Mouse (Mus musculus): ENCODE results near the gene Gm44805.

Gm44805 gene

GRCm38 (mm10) chr7:19678901-19679300, 2.3 kb downstream of the Gm44805 start:
- DNase-seq (ENCODE audit: low spot score in 2 of 2) = no peak

- DNase-seq (ENCODE audit: low spot score in 2 of 2) = no peak
Observed at GRCm38 (mm10) chr7:19677872-19678271, 3.4 kb downstream of the Gm44805 start, which contains the start of gene Apoc2. TSS of gene Apoc2 (minus strand) at chr7:19677941.

- no peak for DNase-seq (ENCODE audit: low spot score in 2 of 2)
Observed at GRCm38 (mm10) chr7:19676662-19677061, 4.6 kb downstream of the Gm44805 start.

- DNase-seq (ENCODE audit: low spot score in 2 of 2) = no peak
Observed at GRCm38 (mm10) chr7:19675824-19676223, 5.4 kb downstream of the Gm44805 start.

DNA sequence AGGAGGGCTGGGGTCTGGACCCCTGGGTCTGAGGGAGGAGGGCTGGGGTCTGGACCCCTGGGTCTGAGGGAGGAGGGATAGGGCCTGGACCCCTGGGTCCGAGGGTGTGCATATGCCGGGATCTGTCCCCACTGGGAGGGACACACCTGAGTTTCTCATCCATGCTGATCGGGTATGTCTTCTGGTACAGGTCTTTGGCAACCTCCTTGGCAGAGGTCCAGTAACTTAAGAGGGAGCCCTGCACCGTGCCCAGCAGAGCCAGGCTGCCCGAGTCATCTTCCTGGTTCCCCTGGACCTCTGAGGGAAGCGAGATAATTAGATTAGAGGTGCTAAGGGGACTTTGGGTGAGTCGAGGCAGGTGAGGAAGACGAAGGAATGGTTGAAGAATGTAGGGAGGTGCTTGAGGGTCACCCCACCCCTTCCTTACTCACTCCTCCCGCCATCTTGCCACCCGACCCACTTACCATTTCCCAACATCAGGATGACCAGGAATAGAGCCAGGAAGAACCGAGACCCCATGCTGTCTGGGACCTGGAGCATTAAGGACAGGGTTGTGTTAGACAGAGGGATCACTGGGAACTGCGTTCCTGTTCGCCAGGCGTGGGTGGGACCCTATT, 8.0 kb downstream of the Gm44805 start:
- no peak for DNase-seq (ENCODE audit: low spot score in 2 of 2)

- DNase-seq (ENCODE audit: low spot score in 2 of 2) = no peak
Observed at GRCm38 (mm10) chr7:19671511-19671910, 9.7 kb downstream of the Gm44805 start.

DNA sequence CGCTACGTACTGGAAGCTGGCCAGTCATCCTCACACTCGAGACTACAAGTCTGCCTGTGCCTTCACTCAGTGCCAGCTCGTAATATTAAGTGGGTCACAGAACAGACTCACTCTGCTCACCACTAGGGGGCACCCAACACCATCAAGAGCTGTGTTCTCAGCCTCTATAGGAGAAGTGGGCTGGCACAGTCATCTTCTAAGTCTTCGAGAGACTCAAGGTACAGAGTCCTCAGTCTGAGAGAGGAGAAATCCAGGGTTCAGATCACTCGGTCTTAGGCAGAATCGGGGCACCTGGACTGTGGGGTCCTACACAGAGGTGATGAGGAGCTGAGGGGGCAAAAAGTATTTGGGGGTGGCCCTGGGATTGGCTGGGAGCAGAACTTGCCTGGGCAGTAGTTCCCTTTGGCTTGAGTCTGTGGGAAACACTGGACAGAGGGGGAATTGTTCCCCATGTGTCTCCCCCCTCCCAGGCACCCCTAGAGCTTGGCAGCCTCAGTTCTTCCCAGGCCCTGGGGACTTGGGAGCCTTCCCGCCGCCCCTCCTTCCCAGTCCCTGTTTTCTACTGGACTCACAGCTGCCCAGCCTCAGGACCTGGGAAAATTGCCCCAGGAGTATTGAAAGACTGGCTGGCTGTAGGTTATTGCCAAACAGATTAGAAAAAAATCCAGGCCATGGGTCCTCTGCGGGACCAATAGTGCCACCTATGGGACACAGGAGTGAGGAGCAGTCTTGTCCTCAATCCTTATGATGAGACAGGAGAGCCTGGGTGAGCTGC, 12.1 kb downstream of the Gm44805 start:
- peak; percentile 95 to 96 for DNase-seq (ENCODE audit: low spot score in 2 of 2)

DNA sequence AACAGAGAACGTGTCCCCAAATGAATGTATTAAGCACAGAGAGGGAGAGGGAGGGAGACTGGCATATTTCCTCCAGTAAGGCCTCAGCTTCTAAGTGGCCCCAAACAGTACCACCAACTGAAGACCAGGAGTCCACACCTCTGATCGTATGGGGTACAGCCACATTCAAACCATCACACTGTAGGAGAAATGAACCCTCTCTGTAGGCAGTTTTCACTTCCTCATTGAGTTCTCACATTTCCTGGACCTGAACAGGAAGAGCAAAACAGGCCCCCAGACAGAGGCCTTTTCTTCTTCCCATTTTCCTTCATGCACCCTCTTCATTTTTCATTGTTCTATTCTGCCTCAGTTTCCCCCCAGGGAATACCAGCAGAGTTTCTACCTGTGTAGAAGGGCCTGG, 13.8 kb downstream of the Gm44805 start:
- DNase-seq (ENCODE audit: low spot score in 2 of 2) = no peak

DNA sequence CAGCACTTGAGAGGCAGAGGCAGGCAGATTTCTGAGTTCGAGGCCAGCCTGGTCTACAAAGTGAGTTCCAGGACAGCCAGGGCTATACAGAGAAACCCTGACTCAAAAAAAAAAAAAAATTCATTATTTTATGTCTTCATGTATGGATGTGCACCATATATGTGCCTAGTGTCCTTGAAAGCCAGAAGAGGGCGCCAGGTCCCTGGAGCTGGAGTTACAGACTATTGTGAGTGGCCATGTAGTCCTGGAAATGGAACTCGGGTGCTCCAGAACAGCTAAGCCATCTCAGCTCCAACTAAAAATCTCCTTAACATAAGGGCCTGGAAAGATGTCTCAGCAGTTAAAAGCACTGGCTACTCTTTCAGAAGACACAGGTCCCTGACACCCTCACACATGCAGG, 14.5 kb downstream of the Gm44805 start:
- DNase-seq (ENCODE audit: low spot score in 2 of 2) = no peak

- DNase-seq (ENCODE audit: low spot score in 2 of 2) = peak; percentile 98
Observed at GRCm38 (mm10) chr7:19664955-19665841, 16.0 kb downstream of the Gm44805 start, which contains the start of gene Clptm1. TSS of gene Clptm1 (minus strand) at chr7:19665033.

DNA sequence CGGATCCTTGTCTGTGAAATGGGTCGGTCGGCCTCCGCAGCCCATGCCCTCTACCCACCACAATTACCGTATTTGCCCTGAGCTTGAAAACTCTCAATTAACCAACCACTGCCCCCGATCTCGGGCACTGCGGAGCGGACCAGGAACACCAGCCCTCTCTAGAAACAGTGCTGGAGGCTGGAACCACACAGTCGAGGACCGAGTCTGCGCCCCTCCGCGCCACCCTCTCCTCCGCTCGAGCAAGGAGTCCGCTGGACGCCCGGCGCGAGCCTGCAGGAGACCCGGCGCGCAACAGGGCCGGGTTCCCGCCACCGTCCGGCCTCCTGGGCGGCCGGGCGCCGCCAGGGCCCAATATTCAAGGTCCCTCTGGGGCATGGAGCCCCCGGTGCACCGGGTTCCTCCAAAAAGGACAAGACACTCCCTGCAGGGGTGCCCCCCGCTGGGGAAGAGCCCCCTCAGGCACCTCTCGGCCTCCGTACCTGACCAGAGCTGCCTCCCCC, 16.7 kb downstream of the Gm44805 start:
- no peak for DNase-seq (ENCODE audit: low spot score in 2 of 2)

DNA sequence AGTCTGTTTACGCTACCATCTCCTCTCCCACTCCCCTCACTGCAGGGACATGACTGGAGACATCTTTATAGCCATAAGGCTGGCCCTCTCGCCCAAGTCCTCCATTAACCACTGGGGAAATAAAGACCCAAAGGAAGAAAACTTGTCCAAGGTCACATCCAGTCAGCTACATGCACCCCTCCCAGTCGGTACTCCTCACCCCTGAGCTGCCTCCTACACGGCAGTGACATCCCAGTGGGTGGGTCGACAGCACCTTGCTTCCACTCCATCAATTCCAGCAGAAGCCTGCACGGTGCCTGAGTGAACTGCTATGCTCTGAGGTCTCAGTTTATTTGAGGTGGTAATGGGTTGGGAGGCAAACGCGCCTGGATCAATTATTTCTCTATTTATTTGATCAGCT, 17.3 kb downstream of the Gm44805 start:
- DNase-seq (ENCODE audit: low spot score in 2 of 2) = peak; percentile 38 to 54

DNA sequence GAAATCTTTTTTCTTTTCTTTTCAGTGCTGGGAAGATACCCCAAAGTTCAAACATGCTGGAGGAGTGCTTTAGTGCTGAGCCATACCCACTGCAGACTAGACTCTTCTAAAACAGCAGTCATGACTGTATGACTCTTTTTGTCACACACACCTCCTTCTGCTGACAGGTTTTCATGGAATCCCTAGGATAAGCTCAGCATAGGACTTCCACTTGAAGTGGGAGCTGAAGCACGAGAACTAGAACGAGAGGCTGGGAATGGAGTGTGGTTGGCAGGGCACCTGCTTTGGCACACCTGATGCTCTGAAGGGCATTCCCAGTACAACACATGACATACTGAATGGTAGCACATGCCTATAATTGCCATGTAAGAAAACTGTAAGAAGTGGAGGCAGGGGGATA, 28.6 kb downstream of the Gm44805 start:
- DNase-seq (ENCODE audit: low spot score in 2 of 2) = no peak

DNA sequence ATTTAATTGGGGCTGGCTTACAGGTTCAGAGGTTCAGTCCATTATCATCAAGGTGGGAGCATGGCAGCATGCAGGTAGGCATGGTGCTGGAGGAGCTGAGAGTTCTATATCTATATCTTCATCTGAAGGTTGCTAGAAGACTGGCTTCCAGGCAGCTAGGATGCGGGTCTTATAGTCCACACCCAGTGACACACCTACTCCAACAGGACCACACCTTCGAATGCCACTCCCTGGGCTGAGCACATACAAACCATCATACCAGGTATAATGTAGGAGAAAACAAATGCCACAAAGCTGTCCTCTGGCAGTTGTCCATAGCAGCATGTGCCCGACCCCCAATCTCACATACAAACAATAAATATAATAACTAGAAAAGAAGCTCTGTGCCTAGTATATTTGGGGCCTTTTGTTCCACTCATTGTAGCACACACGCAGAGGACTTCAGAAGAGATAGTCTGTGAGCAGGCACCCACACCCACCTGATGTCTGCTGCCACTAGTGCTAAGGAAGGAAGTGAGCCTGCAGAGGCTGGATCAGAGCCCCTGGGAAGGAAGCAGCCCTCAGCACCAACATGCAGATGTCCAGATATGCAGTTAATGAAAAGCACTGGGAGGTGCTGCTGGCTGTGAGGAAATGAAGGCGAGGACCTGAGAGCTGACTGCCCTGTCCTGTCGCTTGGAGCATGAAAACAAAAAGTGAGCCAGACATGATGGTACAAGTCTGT, 30.0 kb downstream of the Gm44805 start:
- DNase-seq (ENCODE audit: low spot score in 2 of 2) = no peak

DNA sequence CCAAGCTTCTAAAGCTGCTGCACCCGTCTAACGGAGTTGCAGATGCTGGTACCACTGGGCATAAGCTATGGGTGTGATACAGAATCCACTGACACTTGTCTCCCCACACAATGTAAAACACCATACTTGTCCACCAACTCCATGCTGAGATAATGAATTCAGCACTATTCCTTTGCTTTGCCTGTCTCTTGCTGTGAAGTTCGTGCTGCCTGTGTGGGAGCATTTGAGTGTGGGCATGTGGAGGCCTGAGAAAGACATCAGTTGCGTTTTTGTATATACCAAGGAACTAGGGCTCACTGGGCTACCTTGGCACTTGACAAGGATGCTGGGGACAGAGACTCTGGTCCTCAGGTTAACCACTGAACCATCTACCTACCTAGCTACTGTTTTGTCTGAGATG, 40.0 kb downstream of the Gm44805 start:
- DNase-seq (ENCODE audit: low spot score in 2 of 2) = no peak

- no peak for DNase-seq (ENCODE audit: low spot score in 2 of 2)
Observed at GRCm38 (mm10) chr7:19635074-19635827, 46.0 kb downstream of the Gm44805 start.

DNA sequence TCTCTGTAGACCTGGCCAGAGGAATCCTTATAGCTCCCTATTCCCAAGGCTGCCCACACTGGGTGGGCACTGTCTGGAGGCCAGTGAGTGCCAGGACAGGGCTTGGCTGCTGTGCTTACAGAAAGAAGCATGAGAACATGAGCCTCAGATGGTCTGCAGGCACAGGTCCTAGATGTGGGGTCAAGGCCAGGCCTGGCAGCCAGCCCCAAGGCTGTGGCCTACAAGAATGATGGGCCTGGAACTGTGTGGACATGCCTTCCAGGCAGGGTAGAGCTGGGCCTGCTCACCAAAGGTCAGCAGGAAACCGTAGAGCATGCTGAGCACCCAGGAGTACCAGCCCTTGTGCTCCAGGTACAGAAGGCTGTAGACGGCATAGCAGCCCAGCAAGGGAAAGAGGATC, 46.6 kb downstream of the Gm44805 start:
- DNase-seq (ENCODE audit: low spot score in 2 of 2) = no peak

DNA sequence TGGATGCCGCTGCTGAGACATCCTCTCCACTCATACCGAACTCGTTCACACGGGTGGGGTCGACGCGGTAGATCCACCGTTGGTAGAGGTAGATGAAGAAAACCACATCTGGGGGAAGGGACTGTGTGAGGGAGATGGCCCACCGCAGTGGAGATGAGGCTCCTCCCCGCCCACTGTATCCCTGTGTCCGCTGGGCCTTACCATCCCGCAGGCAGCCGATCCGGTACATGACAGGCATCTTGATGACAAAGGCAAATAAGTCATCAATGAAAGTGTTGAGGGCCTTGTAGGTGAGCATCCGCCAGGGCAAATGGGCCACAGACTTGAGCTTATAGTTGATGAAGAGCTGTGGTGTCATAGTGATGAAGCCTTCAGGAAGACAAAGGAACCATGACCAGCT, 47.4 kb downstream of the Gm44805 start:
- DNase-seq (ENCODE audit: low spot score in 2 of 2) = no peak

GRCm38 (mm10) chr7:19633197-19633596, 48.0 kb downstream of the Gm44805 start:
- DNase-seq (ENCODE audit: low spot score in 2 of 2) = no peak

DNA sequence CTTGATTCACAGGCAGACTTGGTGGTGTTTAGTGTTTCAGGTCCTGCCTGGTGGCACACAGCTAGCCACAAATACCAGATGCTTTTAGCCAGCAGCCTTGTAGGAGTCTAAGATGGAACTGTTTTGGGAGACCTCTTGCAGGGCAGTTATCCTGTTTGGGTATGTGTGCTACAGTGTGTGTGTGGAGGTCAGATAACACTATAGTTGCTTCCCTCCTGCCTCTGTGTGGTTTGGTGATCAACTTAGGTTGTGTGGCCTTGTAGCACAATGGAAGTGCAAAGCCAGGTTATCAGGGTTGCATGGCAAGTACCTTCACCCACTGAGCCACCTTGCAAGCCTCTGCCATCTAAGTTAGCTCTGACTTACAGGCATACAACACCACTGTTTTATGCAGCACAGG, 48.5 kb downstream of the Gm44805 start:
- DNase-seq (ENCODE audit: low spot score in 2 of 2) = no peak

GRCm38 (mm10) chr7:19632275-19632674, 48.9 kb downstream of the Gm44805 start:
- no peak for DNase-seq (ENCODE audit: low spot score in 2 of 2)
